Comparison of ENCODE assay signal across 10 mouse cellular contexts in genomic region chr10:78349464-78350165, GRCm38 (mm10). TPM values are rescaled to one million over a fixed set of nuclear protein-coding genes. Genes with fewer than 3 reads are reported as not detected.
A peak's percentile ranks its signal among the peaks of the same experiment; 100 is the strongest.
DNase-seq lines count a peak whose midpoint lies in the region; ATAC-seq and TF ChIP-seq lines count a peak whose summit lies in the region.
"Had no signal": no experiment of that assay in that cellular context is flagged by ENCODE, and none has a peak within 500 bp of the region (broad histone marks: within the 10 kb centered on the region; RNA-seq: fewer than 3 reads in every experiment).

No protein-coding gene starts in this region.

- H3K4me2 ChIP-seq in forebrain, embryonic 16.5 days (ENCODE audit: low read length), result no peak overlapping the region
- H3K4me2 ChIP-seq in neural tube, embryonic 12.5 days (replicated peaks), result peak overlapping the region; percentile 91; the same call in 1 of the 2 replicates

- H3K27me3 ChIP-seq in forebrain, embryonic 10.5 days (ENCODE audit: poor library complexity, severe bottlenecking), result 0 out of 2 replicates have a peak, but pooled peaks cover 5% of the 10 kb centered on the region
- no peaks in the 10 kb centered on the region for H3K27me3 ChIP-seq in forebrain, embryonic 16.5 days (replicated peaks; ENCODE audit: control insufficient read depth, insufficient read depth, low read length)
- no peaks in the 10 kb centered on the region for H3K27me3 ChIP-seq in neural tube, embryonic 12.5 days (replicated peaks)
- no peaks in the 10 kb centered on the region for H3K27me3 ChIP-seq in small intestine, adult 2 months (ENCODE audit: control insufficient read depth, insufficient read depth, low read length)

- TF ChIP-seq POLR2A in small intestine, adult 2 months (IDR thresholded peaks at IDR 0.05; ENCODE audit: low read depth, low read length), result no peak

- H3K27ac ChIP-seq in forebrain, embryonic 10.5 days, result no peak overlapping the region
- no peak overlapping the region for H3K27ac ChIP-seq in forebrain, embryonic 16.5 days (ENCODE audit: low read length)
- H3K27ac ChIP-seq in neural tube, embryonic 12.5 days, result no peak overlapping the region
- peak overlapping the region; percentile 41 for H3K27ac ChIP-seq in small intestine, adult 2 months (ENCODE audit: insufficient read depth, low read depth, low read length)

- no peak for ATAC-seq in forebrain, embryonic 16.5 days
- ATAC-seq in neural tube, embryonic 12.5 days (ENCODE audit: low FRiP score, low read depth), result no peak
- ATAC-seq: inflammation-experienced regulatory T-cells, adult 6 months had no signal

- TF ChIP-seq CTCF in small intestine, adult 2 months (IDR thresholded peaks at IDR 0.05; ENCODE audit: extremely low read depth, insufficient read length, insufficient replicate concordance, low read depth, low read length), result no peak

- DNase-seq in forebrain, embryonic 10.5 days (ENCODE audit: extremely low spot score, low spot score), result no peak
- DNase-seq in neural tube, embryonic 10.5 days (ENCODE audit: extremely low spot score, low spot score), result no peak
- peak; percentile 70 to 83 for DNase-seq in kidney, postnatal 25 days
- DNase-seq in lung, postnatal 4 days, result no peak
- no peak for DNase-seq in frontal cortex, postnatal 14 days (ENCODE audit: low spot score in 2 of 2)
- DNase-seq: adrenal gland, adult 2 months had no signal

- peaks cover 9% of the 10 kb centered on the region; the same call in 1 of the 2 replicates for H3K36me3 ChIP-seq in forebrain, embryonic 10.5 days (replicated peaks)
- H3K36me3 ChIP-seq in forebrain, embryonic 16.5 days (ENCODE audit: control insufficient read depth, insufficient read depth), result no peaks in the 10 kb centered on the region
- H3K36me3 ChIP-seq in neural tube, embryonic 12.5 days, result no peaks in the 10 kb centered on the region
- 0 out of 2 replicates have a peak, but pooled peaks cover 3% of the 10 kb centered on the region for H3K36me3 ChIP-seq in small intestine, adult 2 months (ENCODE audit: control insufficient read depth, insufficient read depth, low read length)

- no peak overlapping the region for H3K9ac ChIP-seq in forebrain, embryonic 16.5 days (replicated peaks; ENCODE audit: low read depth, low read length)
- 0 out of 2 replicates have a peak overlapping the region, but pooled peaks have one; percentile 29 for H3K9ac ChIP-seq in neural tube, embryonic 12.5 days

- peaks cover 38% of the 10 kb centered on the region for H3K4me1 ChIP-seq in forebrain, embryonic 10.5 days
- H3K4me1 ChIP-seq in forebrain, embryonic 16.5 days (replicated peaks; ENCODE audit: control insufficient read depth, insufficient read depth, low read length), result peaks cover 26% of the 10 kb centered on the region
- H3K4me1 ChIP-seq in neural tube, embryonic 12.5 days, result peaks cover 26% of the 10 kb centered on the region
- peaks cover 31% of the 10 kb centered on the region for H3K4me1 ChIP-seq in small intestine, adult 2 months (ENCODE audit: control insufficient read depth, insufficient read depth, insufficient read length, low read length)

- H3K4me3 ChIP-seq in forebrain, embryonic 10.5 days, result peak overlapping the region; percentile 96; the same call in 1 of the 2 replicates
- no peak overlapping the region for H3K4me3 ChIP-seq in forebrain, embryonic 16.5 days (replicated peaks; ENCODE audit: low read length)
- no peak overlapping the region for H3K4me3 ChIP-seq in neural tube, embryonic 12.5 days
- peak overlapping the region; percentile 4; the same call in 1 of the 2 replicates for H3K4me3 ChIP-seq in small intestine, adult 2 months (ENCODE audit: low read depth, low read length)

- WGBS in forebrain, embryonic 10.5 days, result 80% methylated on average over 15 of the region's 15 CpGs
- WGBS in forebrain, embryonic 16.5 days, result 67% methylated on average over 15 of the region's 15 CpGs
- WGBS in neural tube, embryonic 12.5 days, result 44% methylated on average over 15 of the region's 15 CpGs
- 37% methylated on average over 15 of the region's 15 CpGs for WGBS in small intestine, adult 2 months

- no peaks in the 10 kb centered on the region for H3K9me3 ChIP-seq in forebrain, embryonic 10.5 days
- no peaks in the 10 kb centered on the region for H3K9me3 ChIP-seq in forebrain, embryonic 16.5 days (ENCODE audit: control insufficient read depth, low read length)
- no peaks in the 10 kb centered on the region for H3K9me3 ChIP-seq in neural tube, embryonic 12.5 days

RNA-seq across cellular contexts. Expression of gene Agpat3, which starts 2.7 kb away (rescaled TPM):
- 36.8 and 37.7 TPM in 2 replicates for polyA plus RNA-seq in forebrain, embryonic 10.5 days (2016; fragmentation: Nextera tagmentation; extraction: Ambion mirVana)
- 71.2 and 78.2 TPM in 2 replicates for polyA plus RNA-seq in forebrain, embryonic 16.5 days (2015; fragmentation: Nextera tagmentation; extraction: Ambion mirVana)
- polyA plus RNA-seq in neural tube, embryonic 12.5 days (2016; fragmentation: Nextera tagmentation; extraction: Ambion mirVana), result 62.4 and 65.1 TPM in 2 replicates
- polyA plus RNA-seq in small intestine, adult 2 months (2012; rRNA removed), result 116 and 178 TPM in 2 replicates

Comparison
In these comparisons a context has a peak if more than half of its experiments do, and no peak if none do; other contexts are left out.
1. H3K4me3 ChIP-seq: peak in forebrain, embryonic 10.5 days (single experiment) and small intestine, adult 2 months (single experiment); none in forebrain, embryonic 16.5 days (single experiment) and neural tube, embryonic 12.5 days (single experiment).
2. DNase-seq: peak in kidney, postnatal 25 days (2 of 2); none in forebrain, embryonic 10.5 days (single experiment), neural tube, embryonic 10.5 days (single experiment), lung, postnatal 4 days (0 of 2) and frontal cortex, postnatal 14 days (0 of 2).